Mouse (Mus musculus): ENCODE results near the gene Mmrn2.

- TF ChIP-seq CTCF (IDR thresholded peaks at IDR 0.05; ENCODE audit: low read depth) (no peak), EP300 (IDR thresholded peaks at IDR 0.05; ENCODE audit: low read depth) (no peak)
Measured at GRCm38 (mm10) chr14:34446624-34447023, 71.4 kb downstream of the Mmrn2 start.

Measured in liver, postnatal 0 days (tissue).